Mouse (Mus musculus): ENCODE results near the gene Akap7.

DNA sequence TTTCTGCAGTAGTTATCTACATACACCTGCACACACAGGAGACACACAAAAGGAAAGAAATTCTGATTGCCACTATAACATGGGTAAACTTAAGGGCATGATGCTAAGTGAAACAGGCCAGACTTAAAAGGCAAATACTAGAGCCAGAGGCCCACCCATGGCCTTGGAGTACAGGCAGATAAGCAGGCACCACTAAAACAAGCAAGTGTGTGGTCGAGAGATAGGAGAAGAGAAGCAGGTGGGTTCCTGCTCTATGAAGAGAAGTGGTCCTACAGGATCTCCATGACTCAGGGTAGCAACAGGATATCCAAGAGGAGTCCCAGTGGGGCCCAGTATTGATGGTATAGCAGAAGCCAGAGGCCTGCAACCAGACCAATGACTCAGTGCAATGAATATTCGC lies 54.2 kb downstream of the Akap7 start:
- no peak for TF ChIP-seq POLR2A (IDR thresholded peaks at IDR 0.05; ENCODE audit: low read depth, low read length)
- TF ChIP-seq CTCF (IDR thresholded peaks at IDR 0.05; ENCODE audit: extremely low read depth, insufficient read depth, insufficient read length, insufficient replicate concordance) = no peak
